Mouse (Mus musculus): ENCODE data around the gene Hist2h2be. TPM values are rescaled to one million over a fixed set of nuclear protein-coding genes. Genes with fewer than 3 reads are reported as not detected.
"Not testable (repeated sequence)": the region's sequence is repeated elsewhere in the genome, so short reads cannot be mapped to it uniquely, and the experiment has no call there.

The Hist2h2be gene
- 7.3 and 7.6 TPM in 2 replicates for polyA plus RNA-seq (2014; fragmentation: Nextera tagmentation; extraction: Ambion mirVana)

GRCm38 (mm10) chr3:96220765-96221639 is at the start of gene Hist2h2be, which contains the start of gene Hist2h2ac:
Gene Hist2h2be, plus strand, starts transcription at chr3:96221119.
Gene Hist2h2ac, minus strand, starts transcription at chr3:96220880.
- Histone ChIP-seq H3K9ac (ENCODE audit: low read length) (peak within 1 kb of the TSS; percentile 97), H3K4me2 (ENCODE audit: low read length) (peak within 1 kb of the TSS; percentile 59), H3K27ac (ENCODE audit: low read depth) (peak within 1 kb of the TSS; percentile 98), H3K4me1 (replicated peaks; ENCODE audit: control insufficient read depth, insufficient read depth, low read length) (peaks cover 12% of the 10 kb centered on the region; the same call in 1 of the 2 replicates), H3K36me3 (ENCODE audit: control insufficient read depth, insufficient read depth, low read length) (no peaks in the 10 kb centered on the region), H3K27me3 (replicated peaks; ENCODE audit: control insufficient read depth, insufficient read depth, low read length) (no peaks in the 10 kb centered on the region), H3K9me3 (ENCODE audit: control insufficient read depth, low read length) (no peaks in the 10 kb centered on the region), H3K4me3 (ENCODE audit: low read depth, low read length) (peak within 1 kb of the TSS; percentile 69)
- WGBS = under 1% methylated on average over 43 of the region's 43 CpGs
- DNase-seq (ENCODE audit: low spot score) (peak; percentile 91), ATAC-seq (replicated peaks; ENCODE audit: low FRiP score, low TSS enrichment, low read depth) (peak; percentile 87)

GRCm38 (mm10) chr3:96171583-96172196 is 49.2 kb upstream of the Hist2h2be start:
- DNase-seq (ENCODE audit: low spot score) = no peak
- H3K4me1 ChIP-seq (replicated peaks; ENCODE audit: control insufficient read depth, insufficient read depth, low read length) = peaks cover 18% of the 10 kb centered on the region
- H3K4me2 ChIP-seq (ENCODE audit: low read length) = peak overlapping the region; percentile 97
- H3K9ac ChIP-seq (ENCODE audit: low read length) = peak overlapping the region; percentile 96
- peaks cover 55% of the 10 kb centered on the region for H3K36me3 ChIP-seq (ENCODE audit: control insufficient read depth, insufficient read depth, low read length)
- peak overlapping the region; percentile 99 for H3K27ac ChIP-seq (ENCODE audit: low read depth)
- ATAC-seq (replicated peaks; ENCODE audit: low FRiP score, low TSS enrichment, low read depth) = peak; percentile 14; the same call in 1 of the 2 replicates
- no peaks in the 10 kb centered on the region for H3K9me3 ChIP-seq (ENCODE audit: control insufficient read depth, low read length)
- 17% methylated on average over 18 of the region's 18 CpGs for WGBS
- H3K27me3 ChIP-seq (replicated peaks; ENCODE audit: control insufficient read depth, insufficient read depth, low read length) = no peaks in the 10 kb centered on the region
- peak overlapping the region; percentile 99 for H3K4me3 ChIP-seq (ENCODE audit: low read depth, low read length)

- Histone ChIP-seq H3K4me3 (ENCODE audit: low read depth, low read length) (peak within 1 kb of the TSS; percentile 99), H3K9me3 (ENCODE audit: control insufficient read depth, low read length) (no peaks in the 10 kb centered on the region), H3K9ac (ENCODE audit: low read length) (peak within 1 kb of the TSS; percentile 96), H3K27me3 (replicated peaks; ENCODE audit: control insufficient read depth, insufficient read depth, low read length) (no peaks in the 10 kb centered on the region), H3K4me2 (ENCODE audit: low read length) (peak within 1 kb of the TSS; percentile 97), H3K4me1 (replicated peaks; ENCODE audit: control insufficient read depth, insufficient read depth, low read length) (peaks cover 18% of the 10 kb centered on the region), H3K36me3 (ENCODE audit: control insufficient read depth, insufficient read depth, low read length) (peaks cover 60% of the 10 kb centered on the region), H3K27ac (ENCODE audit: low read depth) (peak within 1 kb of the TSS; percentile 99)
- ATAC-seq (replicated peaks; ENCODE audit: low FRiP score, low TSS enrichment, low read depth) (peak; percentile 91), DNase-seq (ENCODE audit: low spot score) (peak; percentile 96)
- WGBS = under 1% methylated on average over 56 of the region's 58 CpGs
Observed at GRCm38 (mm10) chr3:96172197-96173178, 48.4 kb upstream of the Hist2h2be start, which contains the start of gene Sf3b4. Gene Sf3b4, plus strand, starts transcription at chr3:96172332.

- Histone ChIP-seq H3K27me3 (replicated peaks; ENCODE audit: control insufficient read depth, insufficient read depth, low read length) (no peaks in the 10 kb centered on the region), H3K36me3 (ENCODE audit: control insufficient read depth, insufficient read depth, low read length) (peaks cover 60% of the 10 kb centered on the region), H3K4me2 (ENCODE audit: low read length) (peak overlapping the region; percentile 97), H3K4me3 (ENCODE audit: low read depth, low read length) (peak overlapping the region; percentile 99), H3K9me3 (ENCODE audit: control insufficient read depth, low read length) (no peaks in the 10 kb centered on the region), H3K27ac (ENCODE audit: low read depth) (no peak overlapping the region), H3K9ac (ENCODE audit: low read length) (peak overlapping the region; percentile 96), H3K4me1 (replicated peaks; ENCODE audit: control insufficient read depth, insufficient read depth, low read length) (peaks cover 18% of the 10 kb centered on the region)
- ATAC-seq (replicated peaks; ENCODE audit: low FRiP score, low TSS enrichment, low read depth) = no peak
- DNase-seq (ENCODE audit: low spot score) = no peak
- WGBS = 39% methylated on average over 7 of the region's 7 CpGs
Observed at GRCm38 (mm10) chr3:96173185-96173584, 47.7 kb upstream of the Hist2h2be start.

- DNase-seq (ENCODE audit: low spot score); H3K4me3 ChIP-seq (ENCODE audit: low read depth, low read length); ATAC-seq (replicated peaks; ENCODE audit: low FRiP score, low TSS enrichment, low read depth); H3K4me2 ChIP-seq (ENCODE audit: low read length); H3K9me3 ChIP-seq (ENCODE audit: control insufficient read depth, low read length); H3K27ac ChIP-seq (ENCODE audit: low read depth); H3K27me3 ChIP-seq (replicated peaks; ENCODE audit: control insufficient read depth, insufficient read depth, low read length); H3K9ac ChIP-seq (ENCODE audit: low read length): not testable (repeated sequence)
- WGBS = 89% methylated on average over 4 of the region's 4 CpGs
- H3K36me3 ChIP-seq (ENCODE audit: control insufficient read depth, insufficient read depth, low read length) = peaks cover 60% of the 10 kb centered on the region
- H3K4me1 ChIP-seq (replicated peaks; ENCODE audit: control insufficient read depth, insufficient read depth, low read length) = peaks cover 18% of the 10 kb centered on the region
Observed at GRCm38 (mm10) chr3:96174042-96174441, 46.9 kb upstream of the Hist2h2be start.

GRCm38 (mm10) chr3:96175251-96175650 is 45.7 kb upstream of the Hist2h2be start:
- Histone ChIP-seq H3K4me3 (ENCODE audit: low read depth, low read length) (no peak overlapping the region), H3K27me3 (replicated peaks; ENCODE audit: control insufficient read depth, insufficient read depth, low read length) (no peaks in the 10 kb centered on the region), H3K9me3 (ENCODE audit: control insufficient read depth, low read length) (no peaks in the 10 kb centered on the region), H3K9ac (ENCODE audit: low read length) (no peak overlapping the region), H3K36me3 (ENCODE audit: control insufficient read depth, insufficient read depth, low read length) (peaks cover 51% of the 10 kb centered on the region), H3K4me2 (ENCODE audit: low read length) (no peak overlapping the region), H3K4me1 (replicated peaks; ENCODE audit: control insufficient read depth, insufficient read depth, low read length) (peaks cover 18% of the 10 kb centered on the region), H3K27ac (ENCODE audit: low read depth) (no peak overlapping the region)
- WGBS = 94% methylated on average over 6 of the region's 6 CpGs
- ATAC-seq (replicated peaks; ENCODE audit: low FRiP score, low TSS enrichment, low read depth) (no peak), DNase-seq (ENCODE audit: low spot score) (no peak)

- DNase-seq (ENCODE audit: low spot score) (no peak), ATAC-seq (replicated peaks; ENCODE audit: low FRiP score, low TSS enrichment, low read depth) (no peak)
- H3K4me2 ChIP-seq (ENCODE audit: low read length) = no peak overlapping the region
- peaks cover 51% of the 10 kb centered on the region for H3K36me3 ChIP-seq (ENCODE audit: control insufficient read depth, insufficient read depth, low read length)
- WGBS = 89% methylated on average over 4 of the region's 4 CpGs
- H3K4me1 ChIP-seq (replicated peaks; ENCODE audit: control insufficient read depth, insufficient read depth, low read length) = peaks cover 29% of the 10 kb centered on the region
- no peaks in the 10 kb centered on the region for H3K9me3 ChIP-seq (ENCODE audit: control insufficient read depth, low read length)
- no peaks in the 10 kb centered on the region for H3K27me3 ChIP-seq (replicated peaks; ENCODE audit: control insufficient read depth, insufficient read depth, low read length)
- H3K27ac ChIP-seq (ENCODE audit: low read depth) = no peak overlapping the region
- H3K4me3 ChIP-seq (ENCODE audit: low read depth, low read length) = no peak overlapping the region
- H3K9ac ChIP-seq (ENCODE audit: low read length) = no peak overlapping the region
Observed at GRCm38 (mm10) chr3:96178427-96178826, 42.5 kb upstream of the Hist2h2be start.

- Histone ChIP-seq H3K4me2 (ENCODE audit: low read length) (no peak overlapping the region), H3K4me3 (ENCODE audit: low read depth, low read length) (no peak overlapping the region), H3K9ac (ENCODE audit: low read length) (no peak overlapping the region), H3K36me3 (ENCODE audit: control insufficient read depth, insufficient read depth, low read length) (peaks cover 50% of the 10 kb centered on the region), H3K4me1 (replicated peaks; ENCODE audit: control insufficient read depth, insufficient read depth, low read length) (peaks cover 29% of the 10 kb centered on the region), H3K9me3 (ENCODE audit: control insufficient read depth, low read length) (no peaks in the 10 kb centered on the region), H3K27ac (ENCODE audit: low read depth) (no peak overlapping the region), H3K27me3 (replicated peaks; ENCODE audit: control insufficient read depth, insufficient read depth, low read length) (no peaks in the 10 kb centered on the region)
- ATAC-seq (replicated peaks; ENCODE audit: low FRiP score, low TSS enrichment, low read depth) = no peak
- whole genome bisulfite sequencing = 80% methylated on average over 2 of the region's 2 CpGs
- no peak for DNase-seq (ENCODE audit: low spot score)
Observed at GRCm38 (mm10) chr3:96178902-96179301, 42.0 kb upstream of the Hist2h2be start.
